Mouse (Mus musculus): ENCODE data around the gene Diras1.

DNA sequence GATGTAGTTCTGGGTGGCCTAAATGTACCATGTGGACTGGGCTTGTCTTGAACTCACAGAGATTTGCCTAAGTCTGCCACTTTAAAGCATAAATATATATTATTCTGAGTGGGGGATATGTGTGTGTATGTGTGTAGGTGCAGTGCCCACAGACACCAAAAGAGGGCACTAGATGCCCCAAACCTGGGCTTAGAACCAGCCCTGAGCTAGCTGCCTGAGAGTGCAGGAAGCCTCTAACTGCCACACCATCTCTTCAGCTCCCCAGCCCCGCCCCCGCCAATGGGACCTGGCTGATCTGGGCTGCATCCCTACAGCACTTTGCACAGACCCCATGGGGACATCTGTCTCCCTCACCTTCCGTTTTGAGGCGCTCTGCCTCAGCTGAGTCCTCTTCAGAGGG, 25.2 kb upstream of the Diras1 start:
- TF ChIP-seq GATA1 (IDR thresholded peaks at IDR 0.05; ENCODE audit: low read length) (no peak), TAL1 (IDR thresholded peaks at IDR 0.05; ENCODE audit: low read length) (no peak)

Data from erythroblast, embryonic 14.5 days (primary cell).